Mouse (Mus musculus) heart, embryonic 15.5 days (tissue): ENCODE data around the gene Nebl. TPM values are rescaled to one million over a fixed set of nuclear protein-coding genes. Genes with fewer than 3 reads are reported as not detected.

ENCODE experiments used
- ATAC-seq: fragments of 200-750 bp; cut with Nextera tagmentation; replicated peaks from 2 replicates; pipeline ENCODE4 v1.8.0; 2017; ENCODE audit warnings: low read depth, moderate TSS enrichment; ENCODE audit not compliant: insufficient number of reproducible peaks, insufficient read depth, low FRiP score
- H3K27ac ChIP-seq: fragments of 300-500 bp; sonication (generic); 2 replicates; pipeline ENCODE4 v1.5.1; 2015; ENCODE audit warnings: mild to moderate bottlenecking, inconsistent platforms
- H3K27me3 ChIP-seq: fragments of 300-500 bp; sonication (generic); 2 replicates; pipeline ENCODE4 v1.6.1; 2015; ENCODE audit warnings: inconsistent platforms
- H3K36me3 ChIP-seq: fragments of 300-500 bp; sonication (generic); 2 replicates; pipeline ENCODE4 v1.6.1; 2015; ENCODE audit warnings: mild to moderate bottlenecking, inconsistent platforms
- H3K4me1 ChIP-seq: fragments of 300-500 bp; sonication (generic); replicated peaks from 2 replicates; pipeline ENCODE4 v1.6.1; 2015; ENCODE audit warnings: inconsistent platforms
- H3K4me2 ChIP-seq: fragments of 300-500 bp; sonication (generic); 2 replicates; pipeline ENCODE4 v1.6.1; 2015; ENCODE audit warnings: inconsistent platforms, mild to moderate bottlenecking, moderate library complexity
- H3K4me3 ChIP-seq: fragments of 300-500 bp; sonication (generic); 2 replicates; pipeline ENCODE4 v1.5.1; 2015; ENCODE audit warnings: mild to moderate bottlenecking, inconsistent platforms
- H3K9ac ChIP-seq: fragments of 300-500 bp; sonication (generic); 2 replicates; pipeline ENCODE4 v1.6.1; 2015; ENCODE audit warnings: mild to moderate bottlenecking, inconsistent platforms
- H3K9me3 ChIP-seq: fragments of 300-500 bp; sonication (generic); replicated peaks from 2 replicates; pipeline ENCODE4 v1.6.1; 2016; ENCODE audit warnings: inconsistent platforms
- WGBS: fragments of 180-500 bp; shearing (Covaris S2); methylation state at CpG from one replicate; pipeline ENCODE4 v1.1.7; 2015; ENCODE audit warnings: mixed read lengths; 5-methylcytosine and 5-hydroxymethylcytosine counted together
- polyA plus RNA-seq: library from polyadenylated mRNA; unstranded; fragments of >200 nt; fragmentation: Nextera tagmentation; extraction: Ambion mirVana; gene quantifications from 2 replicates; pipeline ENCODE4 v1.2.1, GENCODE M21; 2015

Gene Nebl
- polyA plus RNA-seq, 1 experiment from 2014 or later = 237 TPM

DNA sequence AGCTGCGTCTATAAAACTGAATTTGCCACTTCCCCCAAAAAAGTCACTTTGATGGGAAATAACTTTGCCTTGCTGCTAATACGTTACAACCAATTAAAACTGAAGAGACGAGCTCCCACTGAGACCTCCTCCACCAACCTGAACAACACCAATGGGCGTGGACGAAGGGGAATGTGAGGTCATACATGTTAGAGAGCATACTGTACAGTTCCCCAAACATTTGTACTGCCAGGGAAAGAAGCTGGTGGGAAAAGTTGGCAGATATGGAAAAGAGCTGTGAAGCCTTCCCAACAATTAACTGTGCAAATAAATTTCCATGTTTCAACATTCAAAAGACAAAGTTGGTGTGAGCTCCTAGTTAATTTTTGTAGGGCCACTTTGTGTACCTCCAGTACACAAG is 25.3 kb downstream of the Nebl start:
- H3K27ac ChIP-seq = no peak overlapping the region
- 77% methylated on average over 5 of the region's 5 CpGs for WGBS
- no peak overlapping the region for H3K4me2 ChIP-seq
- H3K9ac ChIP-seq = no peak overlapping the region
- H3K27me3 ChIP-seq = no peaks in the 10 kb centered on the region
- H3K9me3 ChIP-seq = no peaks in the 10 kb centered on the region
- no peaks in the 10 kb centered on the region for H3K36me3 ChIP-seq
- ATAC-seq = no peak
- H3K4me1 ChIP-seq = no peaks in the 10 kb centered on the region
- H3K4me3 ChIP-seq = no peak overlapping the region

DNA sequence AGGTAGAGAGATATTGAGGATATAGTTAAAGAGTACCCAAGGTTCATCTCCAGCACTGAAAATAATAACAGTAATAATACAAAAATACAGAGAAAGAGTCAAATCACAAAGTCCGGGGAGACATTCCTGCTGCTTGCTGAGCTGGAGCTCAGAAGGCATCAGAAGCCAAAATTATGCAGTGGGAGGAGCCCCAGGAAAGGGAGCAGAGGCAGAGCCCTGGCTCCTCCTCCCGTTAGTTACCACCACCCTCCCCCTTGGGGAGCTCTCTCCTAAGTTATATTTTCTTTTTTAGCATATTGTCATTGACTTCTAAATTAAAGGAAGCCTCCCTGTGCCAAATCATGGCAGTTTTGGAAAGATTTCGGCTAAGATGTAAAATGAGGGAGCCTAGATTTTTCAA is 25.8 kb downstream of the Nebl start:
- 62% methylated on average over 3 of the region's 3 CpGs for WGBS
- Histone ChIP-seq H3K27ac (no peak overlapping the region), H3K4me2 (no peak overlapping the region), H3K4me3 (no peak overlapping the region), H3K9me3 (no peaks in the 10 kb centered on the region), H3K4me1 (no peaks in the 10 kb centered on the region), H3K9ac (no peak overlapping the region), H3K27me3 (no peaks in the 10 kb centered on the region), H3K36me3 (no peaks in the 10 kb centered on the region)
- no peak for ATAC-seq

DNA sequence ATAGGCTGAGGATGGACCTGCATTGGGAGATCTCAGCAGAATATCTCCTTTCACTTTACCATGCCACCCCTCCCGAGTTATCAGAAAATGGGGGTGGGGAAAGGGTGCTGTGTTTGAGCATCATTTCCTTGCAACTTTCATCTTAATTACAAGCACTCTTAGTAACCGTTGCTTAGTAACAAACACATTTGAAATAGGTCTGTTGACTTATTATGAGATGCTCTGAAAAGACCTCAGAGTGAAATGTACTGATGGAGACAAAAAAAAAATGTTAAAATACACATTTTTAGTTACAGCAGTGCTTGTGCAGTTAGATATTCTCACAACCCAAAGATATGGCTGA is 28.1 kb downstream of the Nebl start:
- Histone ChIP-seq H3K9ac (no peak overlapping the region), H3K36me3 (no peaks in the 10 kb centered on the region), H3K4me2 (no peak overlapping the region), H3K4me1 (no peaks in the 10 kb centered on the region), H3K27me3 (no peaks in the 10 kb centered on the region), H3K9me3 (no peaks in the 10 kb centered on the region), H3K27ac (no peak overlapping the region), H3K4me3 (no peak overlapping the region)
- WGBS = 71% methylated on average over 2 of the region's 2 CpGs
- ATAC-seq = no peak

DNA sequence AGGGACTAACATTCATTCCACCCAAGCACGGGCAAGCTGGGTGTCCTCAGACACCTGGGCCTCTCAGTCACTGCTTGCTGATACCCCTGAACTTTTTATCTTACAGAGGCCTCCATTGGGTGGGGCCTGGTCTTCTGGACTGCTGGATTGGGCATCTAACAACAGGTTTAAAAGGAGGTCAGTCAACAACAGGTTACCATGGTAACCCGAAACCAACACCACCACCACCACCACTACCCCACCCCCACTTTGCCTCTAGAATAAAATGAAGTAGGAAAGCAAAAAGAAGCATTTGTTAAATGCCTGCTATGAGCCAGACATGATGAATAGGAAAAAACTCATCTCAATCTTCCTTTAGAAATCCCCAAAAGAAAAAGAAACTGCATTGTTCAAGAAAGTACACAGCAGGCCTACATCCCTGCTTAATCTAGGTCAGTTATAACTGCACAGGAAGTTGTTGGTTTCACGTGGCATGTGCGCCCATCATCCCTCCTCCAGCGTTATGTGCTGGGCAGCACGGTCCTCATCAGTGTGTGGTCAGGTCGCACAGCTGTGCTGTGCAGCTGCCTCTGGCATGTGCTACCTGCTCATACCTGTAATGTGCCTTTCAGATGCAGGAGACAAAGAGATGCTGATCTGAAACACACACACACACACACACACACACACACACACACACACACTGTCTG is 28.6 kb downstream of the Nebl start:
- ATAC-seq = no peak
- Histone ChIP-seq H3K27me3 (no peaks in the 10 kb centered on the region), H3K36me3 (no peaks in the 10 kb centered on the region), H3K27ac (no peak overlapping the region), H3K4me1 (no peaks in the 10 kb centered on the region), H3K9me3 (no peaks in the 10 kb centered on the region), H3K9ac (no peak overlapping the region), H3K4me2 (no peak overlapping the region), H3K4me3 (no peak overlapping the region)
- 68% methylated on average over 7 of the region's 7 CpGs for WGBS

DNA sequence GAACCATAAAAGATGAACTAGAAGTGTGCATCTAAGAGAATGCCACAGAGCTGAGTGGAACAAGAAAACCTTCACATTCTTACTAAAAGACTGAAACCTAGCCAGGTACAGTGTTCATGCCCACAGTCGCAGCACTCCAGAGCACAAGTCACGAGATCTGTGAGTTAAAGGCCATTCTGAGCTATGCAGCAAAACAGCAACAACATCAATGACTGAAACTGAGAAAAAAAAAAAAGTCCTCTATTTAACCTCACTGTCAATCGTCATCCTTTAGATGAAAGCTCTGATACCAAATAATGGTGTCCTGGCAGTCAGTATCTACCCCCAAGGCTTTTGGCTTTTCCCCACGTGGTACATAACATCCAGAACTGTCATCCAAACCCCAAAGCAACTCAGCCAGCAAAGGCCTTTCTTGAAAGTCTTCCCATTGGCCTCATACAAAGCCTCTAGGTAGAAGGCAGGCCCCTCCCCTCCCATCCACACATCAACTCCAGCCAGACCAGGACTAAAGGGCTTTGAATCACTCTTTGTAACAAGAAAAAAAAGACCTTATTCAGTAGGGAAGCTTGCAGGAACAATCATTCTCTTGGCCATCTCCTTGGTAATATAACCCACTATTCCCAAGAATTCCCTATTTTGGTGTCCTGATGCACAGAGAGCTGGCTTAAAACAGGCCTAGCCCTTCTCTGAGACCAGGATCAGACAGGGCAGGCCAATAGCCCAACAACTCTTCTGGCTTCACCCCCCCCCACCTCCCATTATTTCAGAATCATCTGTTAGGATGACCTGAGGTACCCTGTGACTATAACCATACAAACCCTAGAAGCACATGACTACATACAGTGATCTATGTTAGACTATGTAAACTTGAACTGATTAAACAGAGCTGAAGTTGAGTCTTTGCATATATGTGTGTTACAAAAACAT is 32.8 kb downstream of the Nebl start:
- no peaks in the 10 kb centered on the region for H3K27me3 ChIP-seq
- H3K4me1 ChIP-seq = no peaks in the 10 kb centered on the region
- no peak overlapping the region for H3K9ac ChIP-seq
- H3K4me2 ChIP-seq = no peak overlapping the region
- no peaks in the 10 kb centered on the region for H3K36me3 ChIP-seq
- no peaks in the 10 kb centered on the region for H3K9me3 ChIP-seq
- ATAC-seq = no peak
- no peak overlapping the region for H3K4me3 ChIP-seq
- H3K27ac ChIP-seq = no peak overlapping the region
- 69% methylated on average over 4 of the region's 4 CpGs for whole genome bisulfite sequencing

DNA sequence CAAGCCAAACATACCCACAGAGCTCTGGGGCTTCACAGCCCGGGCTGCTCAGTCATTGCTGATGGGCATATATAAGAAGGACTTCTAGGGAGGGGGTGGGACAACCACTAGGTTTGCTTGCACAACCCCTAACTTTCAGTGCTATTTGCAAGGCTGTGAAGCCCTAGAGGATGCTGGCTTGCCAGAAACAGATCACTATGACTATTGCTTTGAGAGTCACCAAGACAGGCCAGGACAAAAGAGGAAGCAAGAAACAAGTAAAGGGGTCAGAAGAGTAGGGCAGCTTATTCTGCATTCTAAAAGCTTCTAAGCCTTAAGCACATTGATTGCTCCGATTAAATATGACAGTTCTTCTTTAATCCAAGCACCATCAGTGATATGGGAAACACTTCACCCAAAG is 38.3 kb downstream of the Nebl start:
- H3K9ac ChIP-seq = no peak overlapping the region
- no peaks in the 10 kb centered on the region for H3K27me3 ChIP-seq
- H3K4me1 ChIP-seq = no peaks in the 10 kb centered on the region
- H3K9me3 ChIP-seq = no peaks in the 10 kb centered on the region
- no peak overlapping the region for H3K27ac ChIP-seq
- no peaks in the 10 kb centered on the region for H3K36me3 ChIP-seq
- no peak overlapping the region for H3K4me2 ChIP-seq
- H3K4me3 ChIP-seq = no peak overlapping the region
- no peak for ATAC-seq
- 73% methylated on average over 2 of the region's 2 CpGs for WGBS

DNA sequence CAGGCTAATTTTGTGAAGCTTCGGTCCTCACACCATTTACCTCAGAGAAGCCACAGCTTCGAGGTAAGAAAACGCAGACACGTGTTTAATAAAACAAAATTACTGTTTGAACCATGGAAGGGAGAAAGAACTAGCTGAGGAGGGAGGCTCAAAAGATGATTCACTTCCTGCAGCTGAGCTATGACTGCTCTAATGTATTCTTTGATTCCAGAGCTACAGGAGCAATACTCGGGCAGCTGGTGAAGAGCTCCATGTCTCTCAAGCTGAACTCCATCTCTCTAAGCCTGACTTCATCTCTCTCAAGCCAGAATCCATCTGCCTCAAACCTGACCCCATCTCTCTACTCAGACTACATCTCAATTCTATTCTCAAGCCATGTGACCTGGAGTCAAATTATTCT is 41.0 kb downstream of the Nebl start:
- Histone ChIP-seq H3K27me3 (no peaks in the 10 kb centered on the region), H3K4me1 (no peaks in the 10 kb centered on the region), H3K27ac (no peak overlapping the region), H3K4me2 (no peak overlapping the region), H3K4me3 (no peak overlapping the region), H3K9me3 (no peaks in the 10 kb centered on the region), H3K36me3 (no peaks in the 10 kb centered on the region), H3K9ac (no peak overlapping the region)
- ATAC-seq = no peak
- WGBS = 69% methylated on average over 5 of the region's 5 CpGs

DNA sequence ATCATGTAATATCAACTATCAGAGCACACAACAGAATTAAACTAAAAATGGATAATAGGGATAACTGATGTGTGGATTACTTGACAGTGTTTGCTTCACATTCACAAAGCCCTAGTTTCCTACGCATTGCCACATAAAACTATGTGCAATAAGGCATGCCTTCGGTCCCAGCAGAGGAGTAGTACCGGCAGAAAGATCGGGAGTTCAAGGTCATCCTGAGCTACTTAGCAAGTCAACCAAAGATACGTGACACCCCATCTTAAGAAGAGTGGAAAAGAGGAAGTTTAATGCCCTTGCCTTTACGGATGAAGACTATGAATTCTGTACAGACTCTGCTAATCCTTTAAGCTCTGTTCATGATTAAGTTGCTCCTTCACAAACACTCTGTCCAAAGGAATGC is 44.1 kb downstream of the Nebl start:
- H3K36me3 ChIP-seq = no peaks in the 10 kb centered on the region
- H3K4me2 ChIP-seq = no peak overlapping the region
- no peak for ATAC-seq
- H3K4me1 ChIP-seq = no peaks in the 10 kb centered on the region
- WGBS = 83% methylated on average over 6 of the region's 6 CpGs
- H3K4me3 ChIP-seq = no peak overlapping the region
- H3K9ac ChIP-seq = no peak overlapping the region
- no peaks in the 10 kb centered on the region for H3K27me3 ChIP-seq
- no peaks in the 10 kb centered on the region for H3K9me3 ChIP-seq
- H3K27ac ChIP-seq = no peak overlapping the region

DNA sequence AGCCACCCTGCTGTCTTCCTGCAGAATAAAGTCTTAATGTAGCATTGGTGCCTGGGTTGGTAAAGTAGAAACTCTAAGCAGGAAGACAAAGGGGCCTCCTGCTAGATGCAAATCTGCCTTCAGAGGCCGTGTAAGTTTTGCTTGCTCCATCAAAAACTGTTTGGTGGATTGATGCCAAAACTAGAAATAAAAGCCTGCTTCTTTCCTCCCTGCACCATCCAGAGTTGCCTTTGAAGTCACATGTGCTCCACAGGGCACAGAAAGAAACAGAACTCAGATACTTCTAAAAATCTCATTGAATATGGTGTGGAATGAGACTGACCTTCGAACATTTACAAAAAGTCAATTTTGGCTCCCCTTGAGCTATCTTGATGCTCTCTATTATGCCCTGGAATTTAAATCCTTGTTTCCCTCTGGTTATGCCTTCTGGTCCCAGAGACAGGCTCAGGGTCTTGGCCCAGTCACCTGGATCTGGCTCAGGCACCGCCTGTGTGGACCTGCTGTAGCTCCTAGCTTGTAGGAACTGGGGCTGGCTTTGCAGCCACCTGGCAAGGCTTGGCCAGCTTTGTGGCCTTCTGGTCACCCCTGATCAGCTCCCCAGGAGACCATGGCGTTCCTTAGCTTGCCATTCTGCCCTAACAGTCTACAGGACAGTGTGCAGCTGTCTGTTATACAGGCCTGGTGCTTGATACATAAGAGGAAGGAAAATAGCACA is 47.8 kb downstream of the Nebl start:
- no peak overlapping the region for H3K4me2 ChIP-seq
- 76% methylated on average over 4 of the region's 4 CpGs for WGBS
- no peaks in the 10 kb centered on the region for H3K27me3 ChIP-seq
- no peak for ATAC-seq
- no peaks in the 10 kb centered on the region for H3K9me3 ChIP-seq
- no peak overlapping the region for H3K4me3 ChIP-seq
- no peak overlapping the region for H3K27ac ChIP-seq
- H3K9ac ChIP-seq = no peak overlapping the region
- H3K4me1 ChIP-seq = no peaks in the 10 kb centered on the region
- H3K36me3 ChIP-seq = no peaks in the 10 kb centered on the region

DNA sequence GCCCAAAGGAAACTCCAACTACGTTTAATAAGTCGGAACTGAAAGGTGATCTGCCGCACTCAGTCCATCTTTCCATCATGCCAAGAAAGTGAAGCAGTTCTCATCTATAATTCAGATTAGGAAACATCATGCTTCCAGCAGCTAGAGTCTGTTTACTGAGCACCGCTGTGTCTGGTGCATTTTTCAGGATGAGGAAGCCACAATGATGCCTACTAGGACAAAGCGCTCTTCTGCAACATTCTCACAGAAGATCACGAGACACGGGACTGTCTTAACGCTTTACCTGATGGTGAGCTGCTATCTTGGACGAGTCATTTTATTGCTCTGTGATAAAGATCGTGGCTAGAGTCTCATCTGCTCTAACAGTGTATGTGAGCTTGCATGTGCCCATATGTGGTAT is 59.1 kb downstream of the Nebl start:
- no peaks in the 10 kb centered on the region for H3K9me3 ChIP-seq
- H3K4me1 ChIP-seq = no peaks in the 10 kb centered on the region
- H3K9ac ChIP-seq = no peak overlapping the region
- 81% methylated on average over 10 of the region's 10 CpGs for WGBS
- H3K27ac ChIP-seq = no peak overlapping the region
- no peaks in the 10 kb centered on the region for H3K36me3 ChIP-seq
- H3K27me3 ChIP-seq = no peaks in the 10 kb centered on the region
- ATAC-seq = no peak
- no peak overlapping the region for H3K4me3 ChIP-seq
- H3K4me2 ChIP-seq = no peak overlapping the region

DNA sequence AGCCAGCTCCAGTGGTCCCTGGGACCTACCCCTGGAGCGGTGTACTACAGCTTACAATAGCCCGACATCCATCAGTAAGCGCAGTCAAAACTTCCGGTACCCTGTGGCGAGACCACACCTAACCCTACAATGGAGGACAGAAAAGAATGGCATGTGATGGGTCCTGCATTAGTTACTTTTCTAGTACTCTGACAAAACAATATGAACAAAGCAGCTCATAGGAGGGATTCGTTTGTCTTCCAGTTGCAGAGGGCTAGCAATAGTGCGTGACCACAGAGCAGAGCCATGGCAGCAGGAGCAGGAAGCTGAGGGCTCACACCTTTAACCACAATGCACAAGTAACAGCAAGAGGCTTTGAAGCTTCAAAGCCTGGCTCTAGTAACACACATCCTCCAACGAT is 59.7 kb downstream of the Nebl start:
- no peak for ATAC-seq
- H3K4me1 ChIP-seq = no peaks in the 10 kb centered on the region
- no peaks in the 10 kb centered on the region for H3K27me3 ChIP-seq
- H3K36me3 ChIP-seq = no peaks in the 10 kb centered on the region
- WGBS = 83% methylated on average over 8 of the region's 8 CpGs
- H3K27ac ChIP-seq = no peak overlapping the region
- no peak overlapping the region for H3K4me3 ChIP-seq
- no peak overlapping the region for H3K4me2 ChIP-seq
- no peaks in the 10 kb centered on the region for H3K9me3 ChIP-seq
- no peak overlapping the region for H3K9ac ChIP-seq
